Mouse (Mus musculus) gastrocnemius, adult 18-20 months (tissue): ENCODE data around the gene Hic1. TPM values are rescaled to one million over a fixed set of nuclear protein-coding genes. Genes with fewer than 3 reads are reported as not detected.

Experiments
- DNase-seq: peaks from one replicate; pipeline ENCODE4 v3.0.0; 2021; ENCODE audit warnings: low spot score
- microRNA-seq: library from miRNA; unstranded; fragments of <30 nt; microRNA quantifications from one replicate; pipeline ENCODE4 v1.2.0, GENCODE M21; 2021
- total RNA-seq, 2 experiments: library from RNA; stranded (reverse); gene quantifications; 2 replicates each; pipeline ENCODE4 v1.2.3; 2021

The Hic1 gene
- total RNA-seq, 2 experiments from 2014 or later, result 1.8 to 6.6 TPM

DNA sequence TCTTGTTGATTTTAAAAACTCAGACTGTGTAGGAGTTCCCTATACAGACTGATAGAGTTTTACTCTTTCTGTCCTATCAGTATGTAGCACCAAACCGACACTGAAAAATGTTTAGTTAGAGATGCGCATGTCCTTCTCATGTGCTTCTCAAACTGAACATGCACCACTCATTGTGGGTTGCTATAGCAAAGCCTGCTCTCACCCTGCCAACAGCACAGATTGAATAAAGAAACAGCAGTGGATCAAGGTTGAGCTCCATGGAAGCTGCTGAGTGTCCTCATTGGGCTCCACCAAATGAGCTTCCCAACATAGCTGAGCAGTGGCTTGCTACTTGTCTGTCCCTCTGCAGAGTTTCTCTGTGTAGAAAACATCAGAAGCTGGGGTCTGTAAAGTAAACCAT lies 51.2 kb downstream of the Hic1 start:
- no peak for DNase-seq

DNA sequence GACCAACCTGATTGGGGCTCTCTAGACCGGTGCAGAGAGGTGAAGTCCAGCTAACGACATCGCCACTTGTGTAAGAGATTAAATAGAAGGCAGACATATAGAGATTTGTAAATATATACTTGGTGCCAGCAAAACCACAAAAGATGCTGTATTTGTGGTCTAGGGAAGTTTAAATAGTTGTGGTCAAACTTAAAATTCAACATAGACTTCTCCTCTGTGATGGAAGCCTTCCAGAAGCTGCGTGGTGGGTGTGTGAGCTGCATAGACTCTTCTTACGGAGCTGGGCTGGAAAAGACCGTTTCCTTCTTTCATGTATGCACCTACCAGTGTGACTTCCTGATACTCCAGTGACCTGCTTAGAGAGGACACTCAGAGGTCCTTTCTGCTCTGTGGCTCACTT lies 52.9 kb downstream of the Hic1 start:
- no peak for DNase-seq

Small RNA genes lying within 50 kb of the gene (microRNA-seq; reads per million reads assigned to microRNA genes)
- gene Mir132 (209 reads per million, percentile 67 among the genes with 10 or more reads in this experiment), gene Mir212 (7.5 reads per million, percentile 19 among the genes with 10 or more reads in this experiment)

Other genes starting within 250 kb of the Hic1 start
- 10 to 100 TPM; 11.8 to 12.3 TPM for gene Smg6, start 243.7 kb downstream of the Hic1 start, total RNA-seq
- gene Srr, start 243.6 kb downstream of the Hic1 start, total RNA-seq, result 10 to 100 TPM; 15.6 to 22.8 TPM
- 1 to 10 TPM; 2.5 to 2.8 TPM for gene Ovca2, start 9.3 kb upstream of the Hic1 start, total RNA-seq
- gene Dph1, start 21.7 kb upstream of the Hic1 start, total RNA-seq, result 1 to 10 TPM; 4.6 to 5.6 TPM
- 1 to 10 TPM in 1 of 2 experiments, under 1 TPM in 1; 0.96 to 1.1 TPM for gene Rtn4rl1, start 24.3 kb upstream of the Hic1 start, total RNA-seq
- 10 to 100 TPM; 62.8 to 73.1 TPM for gene Rpa1, start 178.8 kb upstream of the Hic1 start, total RNA-seq
- gene Smyd4, start 178.9 kb upstream of the Hic1 start, total RNA-seq, result 1 to 10 TPM; 4.5 to 4.9 TPM